Mouse (Mus musculus): ENCODE results near the gene Plcb4. TPM values are rescaled to one million over a fixed set of nuclear protein-coding genes. Genes with fewer than 3 reads are reported as not detected.

Gene Plcb4
- polyA plus RNA-seq, 1 experiment from 2014 or later: 0.62 TPM

GRCm38 (mm10) chr2:136012759-136013158 lies 353.9 kb downstream of the Plcb4 start:
- H3K36me3 ChIP-seq (ENCODE audit: inconsistent target): no peaks in the 10 kb centered on the region
- no peak overlapping the region for H3K27ac ChIP-seq
- H3K79me2 ChIP-seq (ENCODE audit: inconsistent target): no peaks in the 10 kb centered on the region
- 97% methylated on average over 8 of the region's 9 CpGs for WGBS (ENCODE audit: missing documents)
- no peak overlapping the region for H3K4me3 ChIP-seq (ENCODE audit: inconsistent target)

- H3K79me2 ChIP-seq (ENCODE audit: inconsistent target): no peaks in the 10 kb centered on the region
- WGBS (ENCODE audit: missing documents): 96% methylated on average over 4 of the region's 4 CpGs
- no peak overlapping the region for H3K4me3 ChIP-seq (ENCODE audit: inconsistent target)
- no peak overlapping the region for H3K27ac ChIP-seq
- H3K36me3 ChIP-seq (ENCODE audit: inconsistent target): no peaks in the 10 kb centered on the region
Observed at GRCm38 (mm10) chr2:136048464-136048863, 389.7 kb downstream of the Plcb4 start.

GRCm38 (mm10) chr2:136050793-136051615 lies 392.2 kb downstream of the Plcb4 start:
- H3K4me3 ChIP-seq (ENCODE audit: inconsistent target): no peak overlapping the region
- WGBS (ENCODE audit: missing documents): 27% methylated on average over 27 of the region's 27 CpGs

GRCm38 (mm10) chr2:136051688-136052289 lies 393.0 kb downstream of the Plcb4 start, which contains the start of gene Lamp5:
Lamp5 (plus strand) TSS chr2:136052239.
- H3K36me3 ChIP-seq (ENCODE audit: inconsistent target): no peaks in the 10 kb centered on the region
- no peak within 1 kb of the TSS for H3K4me3 ChIP-seq (ENCODE audit: inconsistent target)
- no peak within 1 kb of the TSS for H3K27ac ChIP-seq
- H3K79me2 ChIP-seq (ENCODE audit: inconsistent target): no peaks in the 10 kb centered on the region
- WGBS (ENCODE audit: missing documents): 54% methylated on average over 8 of the region's 8 CpGs

More at GRCm38 (mm10) chr2:136050793-136051615, 392.2 kb downstream of the Plcb4 start:
- Histone ChIP-seq H3K27ac (no peak overlapping the region), H3K79me2 (ENCODE audit: inconsistent target) (no peaks in the 10 kb centered on the region), H3K36me3 (ENCODE audit: inconsistent target) (no peaks in the 10 kb centered on the region)

- no peak overlapping the region for H3K27ac ChIP-seq
- no peak overlapping the region for H3K4me3 ChIP-seq (ENCODE audit: inconsistent target)
- 11% methylated on average over 11 of the region's 19 CpGs for WGBS (ENCODE audit: missing documents)
- H3K79me2 ChIP-seq (ENCODE audit: inconsistent target): no peaks in the 10 kb centered on the region
- no peaks in the 10 kb centered on the region for H3K36me3 ChIP-seq (ENCODE audit: inconsistent target)
Observed at GRCm38 (mm10) chr2:136057861-136058331, 399.1 kb downstream of the Plcb4 start.

GRCm38 (mm10) chr2:136058398-136058797 lies 399.6 kb downstream of the Plcb4 start:
- Histone ChIP-seq H3K4me3 (ENCODE audit: inconsistent target) (no peak overlapping the region), H3K27ac (no peak overlapping the region), H3K79me2 (ENCODE audit: inconsistent target) (no peaks in the 10 kb centered on the region), H3K36me3 (ENCODE audit: inconsistent target) (no peaks in the 10 kb centered on the region)
- 16% methylated on average over 7 of the region's 7 CpGs for WGBS (ENCODE audit: missing documents)

- H3K4me3 ChIP-seq (ENCODE audit: inconsistent target): no peak overlapping the region
- H3K27ac ChIP-seq: no peak overlapping the region
- 9% methylated on average over 36 of the region's 37 CpGs for WGBS (ENCODE audit: missing documents)
Observed at GRCm38 (mm10) chr2:136059029-136059669, 400.3 kb downstream of the Plcb4 start.

More at GRCm38 (mm10) chr2:136059029-136059669, 400.3 kb downstream of the Plcb4 start:
- no peaks in the 10 kb centered on the region for H3K36me3 ChIP-seq (ENCODE audit: inconsistent target)
- no peaks in the 10 kb centered on the region for H3K79me2 ChIP-seq (ENCODE audit: inconsistent target)

All from macrophage (primary cell).